Mouse (Mus musculus) cerebellum, adult 8-10 months (tissue): ENCODE measurements at regions not wholly inside any gene's neighbourhood (a gene's known extent, or its start where the extent isn't known, plus 50 kb on each side); places are given as distances from the start of the nearest gene placed in this dataset.
A peak's percentile ranks its signal among the peaks of the same experiment; 100 is the strongest.

Experiments used
- DNase-seq: peaks from one replicate; pipeline ENCODE4 v3.0.0; 2022

DNA sequence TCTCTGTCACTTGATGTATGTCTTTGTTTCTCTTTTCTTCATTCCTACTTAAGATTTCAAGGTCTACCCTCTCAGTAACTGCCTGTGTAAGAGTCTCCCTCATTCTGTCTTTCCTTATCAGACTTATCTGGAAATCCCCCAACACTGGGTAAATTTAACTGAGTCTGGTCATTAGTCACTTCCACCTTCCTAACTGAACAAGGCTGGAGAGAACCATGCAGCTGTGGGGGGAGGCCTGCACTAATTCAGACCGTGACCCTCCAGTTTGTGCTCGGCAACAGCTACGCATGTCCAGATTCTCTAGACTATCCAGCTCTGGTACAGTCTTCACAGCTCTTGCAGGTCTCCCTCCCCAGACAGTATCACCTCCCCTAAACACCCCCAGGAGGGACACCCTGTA lies 103.3 kb downstream of the Prox1 start:
- no peak for DNase-seq

DNA sequence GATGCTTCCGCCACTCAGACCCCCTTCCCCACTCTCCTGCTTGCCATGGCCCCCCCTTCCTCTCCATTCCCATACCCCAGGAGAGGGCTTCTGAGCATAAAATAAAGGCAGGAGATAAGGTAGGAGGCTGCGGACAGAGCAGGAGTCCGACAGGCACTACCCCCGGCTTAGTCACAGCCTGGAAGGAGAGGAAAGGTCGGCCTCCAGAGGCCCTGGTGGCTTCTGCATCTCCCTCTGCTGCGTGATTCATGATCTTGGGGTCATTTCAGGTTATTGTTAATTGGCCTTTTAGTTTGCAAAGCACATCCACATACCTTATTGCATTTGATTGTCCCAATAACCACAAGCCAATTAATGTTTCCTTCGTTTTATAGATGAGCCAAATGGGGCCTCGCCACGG lies 104.1 kb downstream of the Prox1 start:
- DNase-seq: no peak

- DNase-seq: no peak
Observed at GRCm38 (mm10) chr1:190061560-190062295, 108.8 kb downstream of the Prox1 start.

GRCm38 (mm10) chr1:190059025-190059424 lies 111.5 kb downstream of the Prox1 start:
- DNase-seq: no peak

- no peak for DNase-seq
Observed at GRCm38 (mm10) chr1:190056931-190057330, 113.6 kb downstream of the Prox1 start.

DNA sequence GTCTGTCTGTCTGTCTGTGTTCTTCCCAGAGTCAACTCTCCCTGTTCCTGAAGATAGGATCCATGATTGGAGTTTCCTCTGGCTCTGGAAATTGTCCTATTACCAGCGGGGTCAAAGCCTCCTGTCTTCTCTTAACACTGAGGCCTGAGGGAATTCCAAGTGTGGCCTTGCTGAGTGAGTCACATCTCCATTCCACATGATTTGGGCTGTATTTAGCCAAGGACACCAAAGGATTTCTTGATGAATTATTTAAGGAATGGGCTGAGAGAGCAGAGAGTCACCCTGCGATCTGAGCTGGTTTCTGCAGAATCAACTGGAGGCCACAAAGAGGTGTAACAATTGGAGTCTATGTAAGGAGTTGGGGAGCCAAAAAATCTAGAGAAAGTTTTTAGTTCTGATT lies 118.6 kb downstream of the Prox1 start:
- no peak for DNase-seq

DNA sequence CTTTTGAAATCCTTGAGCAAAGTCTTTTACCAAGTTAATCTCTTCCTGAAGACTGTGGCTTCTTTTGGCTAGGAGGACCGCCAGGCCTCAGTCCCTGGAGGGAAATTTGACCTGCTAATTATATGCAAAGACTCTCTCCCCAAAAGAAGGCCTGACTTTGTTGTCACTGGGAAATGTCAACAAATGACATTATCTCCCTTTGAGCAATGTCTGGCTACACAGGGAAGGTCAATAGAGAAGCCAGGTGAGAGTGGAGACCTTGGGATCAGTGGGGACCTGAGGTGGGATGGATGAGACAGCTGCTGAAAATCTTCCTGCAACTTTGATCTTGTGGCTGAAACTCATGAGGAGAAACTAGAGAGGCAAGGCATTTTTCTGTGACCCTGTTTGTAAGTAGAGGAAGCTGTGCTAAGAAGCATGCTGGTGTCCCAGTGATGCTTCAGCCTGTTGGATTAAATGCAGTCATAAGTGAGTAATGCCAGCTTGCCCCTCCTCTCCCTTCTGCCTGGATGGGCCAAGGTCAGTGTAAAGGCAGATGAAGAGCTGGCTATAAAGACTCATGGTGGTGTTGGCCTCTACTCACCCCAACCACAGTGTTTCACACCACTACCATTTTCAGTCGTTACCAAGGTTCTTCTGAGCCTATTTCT lies 121.9 kb downstream of the Prox1 start:
- no peak for DNase-seq

GRCm38 (mm10) chr1:190047201-190047600 lies 123.3 kb downstream of the Prox1 start:
- DNase-seq: no peak

- DNase-seq: peak; percentile 11
Observed at GRCm38 (mm10) chr1:190045797-190046196, 123.6 kb upstream of the Smyd2 start.

DNA sequence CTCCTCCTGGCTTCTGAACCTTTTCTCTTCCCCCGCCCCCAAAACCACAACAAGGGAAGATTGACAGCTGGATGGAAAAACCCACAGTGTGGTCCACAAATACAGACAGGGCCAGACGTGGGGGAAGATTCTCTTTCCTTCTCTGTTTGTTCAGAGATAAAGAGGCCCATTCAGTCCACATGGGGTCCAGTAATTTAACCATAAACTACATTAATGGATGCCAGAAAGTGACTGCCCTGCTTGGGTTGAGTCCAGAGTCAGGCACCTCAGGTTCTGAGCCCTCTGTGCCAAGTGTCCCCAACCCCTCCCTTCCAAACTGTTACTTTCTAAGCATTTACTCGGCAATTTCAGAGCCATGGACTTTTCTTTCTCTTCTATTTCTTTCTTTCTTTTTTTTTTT lies 121.9 kb upstream of the Smyd2 start:
- DNase-seq: no peak

- no peak for DNase-seq
Observed at GRCm38 (mm10) chr1:190043156-190043555, 121.0 kb upstream of the Smyd2 start.

DNA sequence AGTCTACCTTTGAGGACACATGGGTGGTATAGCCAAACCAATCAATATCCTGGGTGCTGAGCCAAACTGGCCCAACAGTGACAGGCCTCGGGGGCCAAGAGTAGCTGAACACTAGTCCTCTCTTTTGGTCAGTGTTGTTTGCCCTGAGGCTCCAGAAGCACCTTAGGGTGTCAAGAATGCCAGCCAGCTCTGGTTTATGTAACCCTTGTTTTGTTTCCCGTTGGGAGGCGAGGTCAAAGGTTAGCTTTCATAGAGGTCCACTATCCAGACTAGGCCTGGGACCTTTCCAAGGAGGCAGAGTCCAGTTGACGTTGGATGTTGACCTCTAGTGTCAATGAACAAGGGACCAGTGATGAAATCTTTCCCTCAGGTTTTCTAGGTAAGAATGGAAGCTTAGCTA lies 120.0 kb upstream of the Smyd2 start:
- no peak for DNase-seq

DNA sequence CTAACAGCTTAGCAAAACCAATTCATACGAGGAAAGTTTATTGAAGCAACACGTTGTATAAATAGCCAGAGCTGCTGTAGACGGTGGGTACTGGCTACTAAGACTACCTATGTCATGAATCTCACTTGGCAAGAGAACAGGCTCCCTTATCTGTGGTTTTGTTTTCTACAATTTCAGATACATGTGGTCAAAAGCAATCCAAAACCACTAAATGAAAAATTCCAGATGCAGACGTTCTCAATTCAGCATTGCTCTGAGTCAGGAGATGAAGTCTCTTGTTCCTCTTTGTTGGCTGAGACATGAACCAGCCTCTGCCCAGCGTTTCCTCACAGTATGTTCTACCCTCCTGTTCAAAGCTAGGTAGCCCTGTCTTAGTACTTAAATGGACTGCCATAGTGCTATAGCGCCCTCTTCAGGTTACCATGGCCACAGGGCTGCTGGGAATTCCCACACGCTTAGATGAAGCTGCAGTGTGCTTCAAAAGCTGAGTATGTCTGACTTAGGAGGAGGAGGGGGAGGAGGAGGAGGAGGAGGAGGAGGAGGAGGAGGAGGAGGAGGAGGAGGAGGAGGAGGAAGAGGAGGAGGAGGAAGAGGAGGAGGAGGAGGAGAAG lies 119.0 kb upstream of the Smyd2 start:
- DNase-seq: no peak

GRCm38 (mm10) chr1:190038046-190038445 lies 115.9 kb upstream of the Smyd2 start:
- no peak for DNase-seq

DNA sequence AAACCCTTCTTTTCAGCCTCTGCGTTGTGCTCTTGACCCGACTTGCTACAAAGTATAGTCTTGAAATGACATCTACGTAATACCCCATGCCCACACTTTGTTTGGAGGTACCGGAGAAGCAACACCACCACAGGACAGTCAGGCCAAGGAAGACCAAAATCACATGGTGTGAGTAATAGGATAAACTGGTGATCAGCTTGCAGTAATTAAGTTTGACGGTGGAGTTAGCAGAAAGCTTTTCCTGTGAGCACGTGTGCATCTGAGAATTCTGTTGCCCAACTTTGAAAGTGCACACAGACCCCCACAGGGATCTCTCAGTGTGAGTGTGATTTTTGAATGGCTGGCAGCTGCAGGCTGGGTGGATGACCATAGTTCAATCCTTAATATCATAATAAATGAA lies 114.6 kb upstream of the Smyd2 start:
- no peak for DNase-seq

DNA sequence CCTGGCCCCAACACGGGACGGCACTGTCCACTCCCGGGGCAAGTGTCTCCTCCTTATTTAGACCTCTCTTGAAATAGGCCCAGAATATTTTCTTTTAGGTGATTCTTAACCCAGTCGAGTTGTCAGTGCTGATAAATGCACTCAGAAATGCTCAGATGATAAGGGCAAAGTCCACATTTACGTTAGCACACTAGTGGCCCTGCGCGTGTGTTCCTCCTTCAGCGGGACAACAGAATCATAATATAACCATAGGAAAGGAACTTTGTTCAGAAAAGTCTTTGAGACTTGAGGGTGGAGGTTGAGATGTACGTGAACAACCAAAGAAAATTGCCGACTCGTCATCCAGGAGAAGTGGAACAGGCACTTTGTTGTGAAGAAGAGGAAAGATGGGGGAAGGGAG lies 113.8 kb upstream of the Smyd2 start:
- no peak for DNase-seq

- no peak for DNase-seq
Observed at GRCm38 (mm10) chr1:190034091-190034490, 111.9 kb upstream of the Smyd2 start.

DNA sequence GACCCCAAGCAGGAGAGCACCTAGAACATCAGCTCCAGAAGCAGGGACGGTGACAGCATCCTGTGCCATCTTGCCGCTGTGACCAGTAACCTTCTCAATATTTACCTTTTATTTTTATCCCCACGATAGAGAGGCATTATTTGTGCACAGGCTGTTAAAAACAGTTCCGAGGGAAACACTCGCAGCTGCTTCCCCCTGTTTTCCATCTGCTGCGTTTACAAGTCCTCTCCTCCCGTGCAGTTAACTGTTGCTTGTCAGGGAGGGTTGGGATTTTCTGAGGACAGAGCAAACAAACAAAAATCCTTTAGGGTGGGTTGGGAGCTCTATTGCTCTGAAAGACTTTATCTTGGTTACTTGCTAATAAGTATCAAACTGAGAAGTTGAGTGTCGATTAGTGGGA lies 105.4 kb upstream of the Smyd2 start:
- no peak for DNase-seq

- no peak for DNase-seq
Observed at GRCm38 (mm10) chr1:190009466-190009865, 87.3 kb upstream of the Smyd2 start.

- no peak for DNase-seq
Observed at GRCm38 (mm10) chr1:190007271-190007670, 85.1 kb upstream of the Smyd2 start.

DNA sequence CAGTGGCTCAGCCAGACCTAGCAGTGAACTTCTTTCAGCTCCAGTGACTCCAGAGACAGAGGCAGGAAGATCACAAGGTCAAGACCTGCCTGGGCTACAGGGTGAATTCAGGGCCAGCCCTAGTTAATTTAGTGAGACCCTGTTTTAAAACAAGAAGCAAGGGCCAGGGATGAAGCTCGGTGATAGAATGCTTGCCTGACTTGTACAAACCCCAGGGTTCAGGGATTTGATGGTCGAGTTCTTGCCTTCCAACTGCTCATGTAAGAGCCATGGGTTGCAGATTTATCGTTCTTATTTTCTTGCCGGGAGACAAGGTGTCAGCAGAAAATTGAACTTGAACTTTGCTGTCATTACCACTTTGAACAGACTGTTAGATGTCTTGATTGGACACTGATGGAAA lies 78.9 kb upstream of the Smyd2 start:
- no peak for DNase-seq

DNA sequence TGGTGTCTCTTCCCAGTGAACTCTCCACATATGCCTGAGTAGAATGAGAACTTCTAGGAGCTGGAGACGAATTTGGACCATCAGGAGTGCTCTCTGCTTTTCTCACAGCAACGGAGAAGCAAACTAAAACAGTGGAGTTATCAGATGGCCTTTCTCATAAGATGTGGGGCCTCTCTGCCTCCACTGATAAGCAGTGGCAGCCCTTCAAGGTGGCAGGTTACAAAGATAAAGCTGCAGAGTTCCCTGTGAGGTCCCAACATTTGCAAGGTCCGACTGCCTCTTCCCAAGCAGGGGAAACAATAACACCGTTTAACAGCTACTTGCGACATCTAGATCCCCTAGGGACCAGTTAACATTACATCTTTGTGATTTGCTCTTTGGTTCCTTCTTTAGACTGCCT lies 71.5 kb upstream of the Smyd2 start:
- DNase-seq: no peak

DNA sequence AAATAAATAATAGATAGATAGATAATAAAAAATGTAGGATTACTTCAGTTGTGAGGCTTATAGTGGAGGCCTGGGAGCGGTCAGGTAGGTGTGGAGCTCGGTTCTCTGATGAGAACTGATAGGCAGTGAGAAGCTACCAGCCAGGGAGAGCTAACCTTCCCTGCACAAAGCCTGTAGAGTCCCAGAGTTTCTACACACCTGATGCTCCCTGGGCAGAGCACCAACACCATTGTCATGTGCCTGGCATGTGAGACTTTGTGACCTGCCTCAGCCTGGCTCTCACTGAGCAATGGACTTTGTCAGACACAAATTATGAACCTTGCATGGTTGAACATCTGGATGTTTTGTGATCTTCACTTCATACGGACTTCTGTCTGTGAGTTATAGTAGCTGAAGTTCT lies 71.1 kb upstream of the Smyd2 start:
- DNase-seq: no peak

GRCm38 (mm10) chr1:189991089-189991488 lies 68.9 kb upstream of the Smyd2 start:
- no peak for DNase-seq
